Mouse (Mus musculus) neural tube, embryonic 14.5 days (tissue): ENCODE data around the gene Ehf. TPM values are rescaled to one million over a fixed set of nuclear protein-coding genes. Genes with fewer than 3 reads are reported as not detected.

Experiments used
- ATAC-seq: fragments of 200-750 bp; cut with Nextera tagmentation; 2 replicates; pipeline ENCODE4 v1.8.0; 2017; ENCODE audit warnings: low read depth, mild to moderate bottlenecking, moderate TSS enrichment, moderate library complexity
- H3K27ac ChIP-seq: fragments of 300-500 bp; sonication (generic); 2 replicates; pipeline ENCODE4 v1.5.1; 2014; ENCODE audit warnings: low read depth, mild to moderate bottlenecking, control low read depth, low read length, moderate library complexity, mixed read lengths
- H3K27me3 ChIP-seq: fragments of 300-500 bp; sonication (generic); 2 replicates; pipeline ENCODE4 v1.6.1; 2014; ENCODE audit warnings: low read length; ENCODE audit not compliant: control insufficient read depth, insufficient read depth
- H3K36me3 ChIP-seq: fragments of 300-500 bp; sonication (generic); 2 replicates; pipeline ENCODE4 v1.6.1; 2014; ENCODE audit warnings: low read length, mixed read lengths; ENCODE audit not compliant: control insufficient read depth, insufficient read depth
- H3K4me1 ChIP-seq: fragments of 300-500 bp; sonication (generic); 2 replicates; pipeline ENCODE4 v1.6.1; 2014; ENCODE audit warnings: low read length; ENCODE audit not compliant: control insufficient read depth, insufficient read depth
- H3K4me2 ChIP-seq: fragments of 300-500 bp; sonication (generic); 2 replicates; pipeline ENCODE4 v1.6.1; 2014; ENCODE audit warnings: mild to moderate bottlenecking, low read depth, low read length, control low read depth
- H3K4me3 ChIP-seq: fragments of 300-500 bp; sonication (generic); 2 replicates; pipeline ENCODE4 v1.5.1; 2014; ENCODE audit warnings: low read depth, low read length, control low read depth, mixed read lengths
- H3K9ac ChIP-seq: fragments of 300-500 bp; sonication (generic); replicated peaks from 2 replicates; pipeline ENCODE4 v1.6.1; 2014; ENCODE audit warnings: low read depth, mild to moderate bottlenecking, control low read depth, low read length, mixed read lengths
- H3K9me3 ChIP-seq: fragments of 300-500 bp; sonication (generic); 2 replicates; pipeline ENCODE4 v1.6.1; 2016; ENCODE audit warnings: low read length; ENCODE audit not compliant: control insufficient read depth
- WGBS: fragments of 180-500 bp; shearing (Covaris S2); extraction: QIAGEN DNeasy Blood & Tissue Kit; methylation state at CpG from one replicate; pipeline ENCODE4 v1.1.7; 2014; 5-methylcytosine and 5-hydroxymethylcytosine counted together
- polyA plus RNA-seq: library from polyadenylated mRNA; unstranded; fragments of >200 nt; fragmentation: Nextera tagmentation; extraction: Ambion mirVana; gene quantifications from 2 replicates; pipeline ENCODE4 v1.2.1, GENCODE M21; 2014

The Ehf gene
- polyA plus RNA-seq, 1 experiment from 2014 or later, result not detected

- Histone ChIP-seq H3K27me3 (no peaks in the 10 kb centered on the region), H3K4me3 (no peak overlapping the region), H3K4me2 (no peak overlapping the region), H3K27ac (no peak overlapping the region), H3K9me3 (no peaks in the 10 kb centered on the region), H3K4me1 (no peaks in the 10 kb centered on the region), H3K9ac (no peak overlapping the region), H3K36me3 (no peaks in the 10 kb centered on the region)
- no peak for ATAC-seq
- WGBS, result 83% methylated on average over 7 of the region's 7 CpGs
Observed at GRCm38 (mm10) chr2:103289407-103289950, 13.6 kb downstream of the Ehf start.

- no peak overlapping the region for H3K4me2 ChIP-seq
- WGBS, result 76% methylated on average over 5 of the region's 5 CpGs
Observed at GRCm38 (mm10) chr2:103287716-103288115, 15.4 kb downstream of the Ehf start.

GRCm38 (mm10) chr2:103285561-103285960 lies 17.5 kb downstream of the Ehf start:
- ATAC-seq, result no peak
- Histone ChIP-seq H3K4me1 (no peaks in the 10 kb centered on the region), H3K9me3 (no peaks in the 10 kb centered on the region), H3K9ac (no peak overlapping the region), H3K36me3 (no peaks in the 10 kb centered on the region), H3K27me3 (no peaks in the 10 kb centered on the region), H3K4me2 (no peak overlapping the region), H3K4me3 (no peak overlapping the region), H3K27ac (no peak overlapping the region)
- WGBS, result 28% methylated on average over 2 of the region's 2 CpGs

More at GRCm38 (mm10) chr2:103287716-103288115, 15.4 kb downstream of the Ehf start:
- ATAC-seq, result no peak
- Histone ChIP-seq H3K27me3 (no peaks in the 10 kb centered on the region), H3K27ac (no peak overlapping the region), H3K4me3 (no peak overlapping the region), H3K4me1 (no peaks in the 10 kb centered on the region), H3K36me3 (no peaks in the 10 kb centered on the region), H3K9ac (no peak overlapping the region), H3K9me3 (no peaks in the 10 kb centered on the region)

GRCm38 (mm10) chr2:103283730-103284129 lies 19.3 kb downstream of the Ehf start:
- Histone ChIP-seq H3K27me3 (no peaks in the 10 kb centered on the region), H3K9me3 (no peaks in the 10 kb centered on the region), H3K27ac (no peak overlapping the region), H3K9ac (no peak overlapping the region), H3K36me3 (no peaks in the 10 kb centered on the region), H3K4me2 (no peak overlapping the region), H3K4me1 (no peaks in the 10 kb centered on the region), H3K4me3 (no peak overlapping the region)
- no peak for ATAC-seq
- WGBS, result 78% methylated on average over 8 of the region's 8 CpGs

- Histone ChIP-seq H3K4me1 (no peaks in the 10 kb centered on the region), H3K27me3 (no peaks in the 10 kb centered on the region), H3K9ac (no peak overlapping the region), H3K4me3 (no peak overlapping the region), H3K4me2 (no peak overlapping the region), H3K27ac (no peak overlapping the region), H3K9me3 (no peaks in the 10 kb centered on the region), H3K36me3 (no peaks in the 10 kb centered on the region)
- WGBS, result 71% methylated on average over 8 of the region's 8 CpGs
- ATAC-seq, result no peak
Observed at GRCm38 (mm10) chr2:103282184-103282750, 20.8 kb downstream of the Ehf start.

- Histone ChIP-seq H3K36me3 (no peaks in the 10 kb centered on the region), H3K4me3 (no peak overlapping the region), H3K9ac (no peak overlapping the region), H3K27me3 (no peaks in the 10 kb centered on the region), H3K27ac (no peak overlapping the region), H3K4me2 (no peak overlapping the region), H3K9me3 (no peaks in the 10 kb centered on the region), H3K4me1 (no peaks in the 10 kb centered on the region)
- no peak for ATAC-seq
- 85% methylated on average over 1 of the region's 1 CpGs for WGBS
Observed at GRCm38 (mm10) chr2:103279927-103280326, 23.2 kb downstream of the Ehf start.

GRCm38 (mm10) chr2:103278476-103278875 lies 24.6 kb downstream of the Ehf start:
- ATAC-seq, result no peak
- WGBS, result 83% methylated on average over 1 of the region's 1 CpGs

GRCm38 (mm10) chr2:103277794-103278193 lies 25.3 kb downstream of the Ehf start:
- Histone ChIP-seq H3K4me1 (no peaks in the 10 kb centered on the region), H3K9me3 (no peaks in the 10 kb centered on the region), H3K4me3 (no peak overlapping the region), H3K4me2 (no peak overlapping the region), H3K36me3 (no peaks in the 10 kb centered on the region), H3K27me3 (no peaks in the 10 kb centered on the region), H3K27ac (no peak overlapping the region), H3K9ac (no peak overlapping the region)
- WGBS, result 64% methylated on average over 1 of the region's 1 CpGs
- ATAC-seq, result no peak

More at GRCm38 (mm10) chr2:103278476-103278875, 24.6 kb downstream of the Ehf start:
- no peaks in the 10 kb centered on the region for H3K27me3 ChIP-seq
- H3K9ac ChIP-seq, result no peak overlapping the region
- H3K4me2 ChIP-seq, result no peak overlapping the region
- no peaks in the 10 kb centered on the region for H3K9me3 ChIP-seq
- H3K4me1 ChIP-seq, result no peaks in the 10 kb centered on the region
- no peak overlapping the region for H3K4me3 ChIP-seq
- no peaks in the 10 kb centered on the region for H3K36me3 ChIP-seq
- H3K27ac ChIP-seq, result no peak overlapping the region

- no peak for ATAC-seq
- 91% methylated on average over 6 of the region's 6 CpGs for WGBS
- no peak overlapping the region for H3K4me2 ChIP-seq
Observed at GRCm38 (mm10) chr2:103275316-103275960, 27.6 kb downstream of the Ehf start.

More at GRCm38 (mm10) chr2:103275316-103275960, 27.6 kb downstream of the Ehf start:
- Histone ChIP-seq H3K36me3 (no peaks in the 10 kb centered on the region), H3K4me3 (no peak overlapping the region), H3K4me1 (no peaks in the 10 kb centered on the region), H3K9me3 (no peaks in the 10 kb centered on the region), H3K27ac (no peak overlapping the region), H3K9ac (no peak overlapping the region), H3K27me3 (no peaks in the 10 kb centered on the region)
